Mouse (Mus musculus) erythroblast, embryonic 14.5 days (primary cell): Measurements from ENCODE around the gene Pias1. TPM values are rescaled to one million over a fixed set of nuclear protein-coding genes. Genes with fewer than 3 reads are reported as not detected.

Experiments
- H3K27me3 ChIP-seq: 2 replicates; pipeline ENCODE4 v1.6.1; 2012; ENCODE audit warnings: inconsistent platforms; ENCODE audit not compliant: control insufficient read depth
- H3K36me3 ChIP-seq: 2 replicates; pipeline ENCODE4 v1.6.1; 2012; ENCODE audit warnings: mild to moderate bottlenecking, inconsistent platforms; ENCODE audit not compliant: control insufficient read depth
- H3K4me1 ChIP-seq: 2 replicates; pipeline ENCODE4 v1.6.1; 2012; ENCODE audit warnings: inconsistent platforms; ENCODE audit not compliant: control insufficient read depth
- H3K4me3 ChIP-seq: replicated peaks from 2 replicates; pipeline ENCODE3; 2012; ENCODE audit warnings: moderate library complexity, mild to moderate bottlenecking, inconsistent platforms
- H3K9me3 ChIP-seq: 2 replicates; pipeline ENCODE4 v1.6.1; 2012; ENCODE audit warnings: low read length, inconsistent platforms, mixed read lengths; ENCODE audit not compliant: control insufficient read depth
- GATA1 ChIP-seq: IDR thresholded peaks from 2 replicates; pipeline ENCODE4 v1.6.1; 2012; ENCODE audit warnings: low read length, inconsistent platforms, mixed read lengths
- TAL1 ChIP-seq: IDR thresholded peaks from 3 replicates; pipeline ENCODE4 v1.6.1; 2012; ENCODE audit warnings: low read length, inconsistent platforms, mixed read lengths
- polyA plus RNA-seq: library from polyadenylated mRNA; stranded (reverse); fragments of >175 nt; gene quantifications from 2 replicates; pipeline ENCODE4 v1.2.3, GENCODE M21; 2012

The Pias1 gene
- polyA plus RNA-seq, 1 experiment, result 0.32 TPM

- Histone ChIP-seq H3K36me3 (peaks cover 22% of the 10 kb centered on the region), H3K27me3 (no peaks in the 10 kb centered on the region), H3K9me3 (no peaks in the 10 kb centered on the region), H3K4me1 (no peaks in the 10 kb centered on the region), H3K4me3 (no peak overlapping the region)
- no peak for TF ChIP-seq GATA1
- no peak for TF ChIP-seq TAL1
Measured at GRCm38 (mm10) chr9:62854483-62854882, 133.2 kb downstream of the Pias1 start.

- no peak overlapping the region for H3K4me3 ChIP-seq
- H3K27me3 ChIP-seq, result no peaks in the 10 kb centered on the region
- TF ChIP-seq TAL1 (no peak), GATA1 (no peak)
- H3K4me1 ChIP-seq, result peaks cover 11% of the 10 kb centered on the region
- peaks cover 49% of the 10 kb centered on the region for H3K36me3 ChIP-seq
- H3K9me3 ChIP-seq, result no peaks in the 10 kb centered on the region
Measured at GRCm38 (mm10) chr9:62851571-62851970, 136.2 kb downstream of the Pias1 start.

- Histone ChIP-seq H3K9me3 (no peaks in the 10 kb centered on the region), H3K27me3 (no peaks in the 10 kb centered on the region), H3K4me3 (no peak overlapping the region), H3K36me3 (peaks cover 62% of the 10 kb centered on the region), H3K4me1 (peaks cover 13% of the 10 kb centered on the region)
- TF ChIP-seq GATA1, result no peak
- TF ChIP-seq TAL1, result no peak
Measured at GRCm38 (mm10) chr9:62848641-62849040, 139.1 kb downstream of the Pias1 start.

GRCm38 (mm10) chr9:62847694-62848093 is 140.0 kb downstream of the Pias1 start:
- TF ChIP-seq GATA1, result no peak
- TF ChIP-seq TAL1, result no peak
- no peaks in the 10 kb centered on the region for H3K9me3 ChIP-seq
- H3K4me1 ChIP-seq, result peaks cover 18% of the 10 kb centered on the region
- H3K4me3 ChIP-seq, result no peak overlapping the region
- H3K36me3 ChIP-seq, result peaks cover 67% of the 10 kb centered on the region
- H3K27me3 ChIP-seq, result no peaks in the 10 kb centered on the region

- H3K4me1 ChIP-seq, result peaks cover 37% of the 10 kb centered on the region
- no peak for TF ChIP-seq TAL1
- H3K9me3 ChIP-seq, result no peaks in the 10 kb centered on the region
- H3K36me3 ChIP-seq, result peaks cover 63% of the 10 kb centered on the region
- H3K4me3 ChIP-seq, result no peak overlapping the region
- no peaks in the 10 kb centered on the region for H3K27me3 ChIP-seq
Measured at GRCm38 (mm10) chr9:62844461-62844860, 143.3 kb downstream of the Pias1 start.

GRCm38 (mm10) chr9:62843356-62844024 is 144.2 kb downstream of the Pias1 start:
- peaks cover 44% of the 10 kb centered on the region for H3K4me1 ChIP-seq
- no peaks in the 10 kb centered on the region for H3K9me3 ChIP-seq
- H3K4me3 ChIP-seq, result no peak overlapping the region
- no peaks in the 10 kb centered on the region for H3K27me3 ChIP-seq
- peaks cover 53% of the 10 kb centered on the region for H3K36me3 ChIP-seq
- no peak for TF ChIP-seq TAL1
- TF ChIP-seq GATA1, result no peak

GRCm38 (mm10) chr9:62839172-62839770 is 148.5 kb downstream of the Pias1 start:
- Histone ChIP-seq H3K9me3 (no peaks in the 10 kb centered on the region), H3K4me3 (peak overlapping the region; percentile 91), H3K27me3 (no peaks in the 10 kb centered on the region), H3K4me1 (peaks cover 50% of the 10 kb centered on the region), H3K36me3 (peaks cover 26% of the 10 kb centered on the region)
- TF ChIP-seq GATA1 (no peak), TAL1 (no peak)

GRCm38 (mm10) chr9:62838506-62839171 is 149.1 kb downstream of the Pias1 start, which contains the start of gene Cln6:
Cln6 (plus strand) TSS chr9:62838785.
- TF ChIP-seq TAL1, result no peak
- TF ChIP-seq GATA1, result no peak
- Histone ChIP-seq H3K4me3 (peak within 1 kb of the TSS; percentile 91), H3K36me3 (peaks cover 23% of the 10 kb centered on the region), H3K4me1 (peaks cover 50% of the 10 kb centered on the region), H3K27me3 (no peaks in the 10 kb centered on the region), H3K9me3 (no peaks in the 10 kb centered on the region)

GRCm38 (mm10) chr9:62838146-62838505 is 149.6 kb downstream of the Pias1 start:
- no peaks in the 10 kb centered on the region for H3K9me3 ChIP-seq
- no peaks in the 10 kb centered on the region for H3K27me3 ChIP-seq
- TF ChIP-seq GATA1 (no peak), TAL1 (no peak)
- H3K36me3 ChIP-seq, result peaks cover 20% of the 10 kb centered on the region
- H3K4me1 ChIP-seq, result peaks cover 50% of the 10 kb centered on the region
- H3K4me3 ChIP-seq, result peak overlapping the region; percentile 91
